Mouse (Mus musculus): ENCODE data around the gene Incenp. TPM values are rescaled to one million over a fixed set of nuclear protein-coding genes. Genes with fewer than 3 reads are reported as not detected.
"Not testable (repeated sequence)": the region's sequence is repeated elsewhere in the genome, so short reads cannot be mapped to it uniquely, and the experiment has no call there.

The Incenp gene
- total and polyA plus RNA-seq, 2 experiments from 2014 or later: 15.9 to 19.4 TPM

- 56% methylated on average over 7 of the region's 7 CpGs for WGBS
Observed at GRCm38 (mm10) chr19:9939841-9940240, 40.5 kb upstream of the Incenp start.

GRCm38 (mm10) chr19:9938824-9939303 lies 39.5 kb upstream of the Incenp start:
- no peaks in the 10 kb centered on the region for H3K4me1 ChIP-seq (ENCODE audit: insufficient read depth)
- TF ChIP-seq CTCF (IDR thresholded peaks at IDR 0.05; ENCODE audit: low read depth): no peak
- 75% methylated on average over 13 of the region's 13 CpGs for WGBS
- no peaks in the 10 kb centered on the region for H3K36me3 ChIP-seq (ENCODE audit: insufficient read depth)
- DNase-seq (no peak), ATAC-seq (no peak)
- no peak overlapping the region for H3K9ac ChIP-seq
- no peak overlapping the region for H3K4me3 ChIP-seq (ENCODE audit: low read depth, low read length)
- H3K4me2 ChIP-seq (ENCODE audit: low read depth): no peak overlapping the region
- H3K9me3 ChIP-seq (ENCODE audit: low read length): no peaks in the 10 kb centered on the region
- no peaks in the 10 kb centered on the region for H3K27me3 ChIP-seq (ENCODE audit: insufficient read depth, low read length)
- H3K27ac ChIP-seq (ENCODE audit: low read depth, low read length): no peak overlapping the region

More at GRCm38 (mm10) chr19:9939841-9940240, 40.5 kb upstream of the Incenp start:
- no peaks in the 10 kb centered on the region for H3K9me3 ChIP-seq (ENCODE audit: low read length)
- H3K9ac ChIP-seq: no peak overlapping the region
- no peak overlapping the region for H3K4me3 ChIP-seq (ENCODE audit: low read depth, low read length)
- H3K4me1 ChIP-seq (ENCODE audit: insufficient read depth): no peaks in the 10 kb centered on the region
- no peaks in the 10 kb centered on the region for H3K36me3 ChIP-seq (ENCODE audit: insufficient read depth)
- no peaks in the 10 kb centered on the region for H3K27me3 ChIP-seq (ENCODE audit: insufficient read depth, low read length)
- ATAC-seq (no peak; the same call in 1 of the 2 replicates), DNase-seq (no peak)
- H3K27ac ChIP-seq (ENCODE audit: low read depth, low read length): no peak overlapping the region
- no peak overlapping the region for H3K4me2 ChIP-seq (ENCODE audit: low read depth)
- no peak for TF ChIP-seq CTCF (IDR thresholded peaks at IDR 0.05; ENCODE audit: low read depth)

GRCm38 (mm10) chr19:9938156-9938823 lies 38.9 kb upstream of the Incenp start:
- Histone ChIP-seq H3K4me2 (ENCODE audit: low read depth) (no peak overlapping the region), H3K4me3 (ENCODE audit: low read depth, low read length) (no peak overlapping the region), H3K9me3 (ENCODE audit: low read length) (no peaks in the 10 kb centered on the region), H3K36me3 (ENCODE audit: insufficient read depth) (no peaks in the 10 kb centered on the region), H3K27ac (ENCODE audit: low read depth, low read length) (no peak overlapping the region), H3K9ac (no peak overlapping the region), H3K27me3 (ENCODE audit: insufficient read depth, low read length) (no peaks in the 10 kb centered on the region), H3K4me1 (ENCODE audit: insufficient read depth) (no peaks in the 10 kb centered on the region)
- WGBS: 79% methylated on average over 6 of the region's 6 CpGs
- no peak for TF ChIP-seq CTCF (IDR thresholded peaks at IDR 0.05; ENCODE audit: low read depth)
- DNase-seq (no peak), ATAC-seq (no peak)

- ATAC-seq (no peak), DNase-seq (no peak)
- no peaks in the 10 kb centered on the region for H3K36me3 ChIP-seq (ENCODE audit: insufficient read depth)
- no peaks in the 10 kb centered on the region for H3K9me3 ChIP-seq (ENCODE audit: low read length)
- no peak overlapping the region for H3K9ac ChIP-seq
- H3K27me3 ChIP-seq (ENCODE audit: insufficient read depth, low read length): no peaks in the 10 kb centered on the region
- no peak overlapping the region for H3K4me3 ChIP-seq (ENCODE audit: low read depth, low read length)
- WGBS: 60% methylated on average over 5 of the region's 5 CpGs
- H3K4me2 ChIP-seq (ENCODE audit: low read depth): no peak overlapping the region
- H3K27ac ChIP-seq (ENCODE audit: low read depth, low read length): no peak overlapping the region
- no peak for TF ChIP-seq CTCF (IDR thresholded peaks at IDR 0.05; ENCODE audit: low read depth)
- no peaks in the 10 kb centered on the region for H3K4me1 ChIP-seq (ENCODE audit: insufficient read depth)
Observed at GRCm38 (mm10) chr19:9937428-9937827, 38.1 kb upstream of the Incenp start.

- H3K27ac ChIP-seq (ENCODE audit: low read depth, low read length): no peak overlapping the region
- no peaks in the 10 kb centered on the region for H3K9me3 ChIP-seq (ENCODE audit: low read length)
- no peak overlapping the region for H3K9ac ChIP-seq
- no peak for TF ChIP-seq CTCF (IDR thresholded peaks at IDR 0.05; ENCODE audit: low read depth)
- H3K36me3 ChIP-seq (ENCODE audit: insufficient read depth): no peaks in the 10 kb centered on the region
- DNase-seq (no peak), ATAC-seq (no peak)
- no peak overlapping the region for H3K4me3 ChIP-seq (ENCODE audit: low read depth, low read length)
- H3K27me3 ChIP-seq (ENCODE audit: insufficient read depth, low read length): no peaks in the 10 kb centered on the region
- 78% methylated on average over 5 of the region's 5 CpGs for WGBS
- H3K4me2 ChIP-seq (ENCODE audit: low read depth): no peak overlapping the region
- H3K4me1 ChIP-seq (ENCODE audit: insufficient read depth): no peaks in the 10 kb centered on the region
Observed at GRCm38 (mm10) chr19:9936579-9936978, 37.2 kb upstream of the Incenp start.

GRCm38 (mm10) chr19:9933908-9934307 lies 34.6 kb upstream of the Incenp start:
- no peak for TF ChIP-seq CTCF (IDR thresholded peaks at IDR 0.05; ENCODE audit: low read depth)
- no peak overlapping the region for H3K27ac ChIP-seq (ENCODE audit: low read depth, low read length)
- H3K9ac ChIP-seq: no peak overlapping the region
- DNase-seq: no peak
- no peak overlapping the region for H3K4me3 ChIP-seq (ENCODE audit: low read depth, low read length)
- no peaks in the 10 kb centered on the region for H3K36me3 ChIP-seq (ENCODE audit: insufficient read depth)
- no peak for ATAC-seq
- H3K4me1 ChIP-seq (ENCODE audit: insufficient read depth): no peaks in the 10 kb centered on the region
- no peak overlapping the region for H3K4me2 ChIP-seq (ENCODE audit: low read depth)
- 69% methylated on average over 2 of the region's 2 CpGs for WGBS
- H3K27me3 ChIP-seq (ENCODE audit: insufficient read depth, low read length): no peaks in the 10 kb centered on the region
- H3K9me3 ChIP-seq (ENCODE audit: low read length): no peaks in the 10 kb centered on the region

- H3K9me3 ChIP-seq (ENCODE audit: low read length); H3K36me3 ChIP-seq (ENCODE audit: insufficient read depth); H3K4me1 ChIP-seq (ENCODE audit: insufficient read depth); DNase-seq; ATAC-seq; H3K9ac ChIP-seq; H3K27me3 ChIP-seq (ENCODE audit: insufficient read depth, low read length); H3K27ac ChIP-seq (ENCODE audit: low read depth, low read length); H3K4me3 ChIP-seq (ENCODE audit: low read depth, low read length); H3K4me2 ChIP-seq (ENCODE audit: low read depth): not testable (repeated sequence)
- WGBS: 83% methylated on average over 2 of the region's 2 CpGs
Observed at GRCm38 (mm10) chr19:9931167-9931607, 31.8 kb upstream of the Incenp start.
